Mouse (Mus musculus): Measurements from ENCODE around the gene Prrg2. TPM values are rescaled to one million over a fixed set of nuclear protein-coding genes. Genes with fewer than 3 reads are reported as not detected.
A peak's percentile ranks its signal among the peaks of the same experiment; 100 is the strongest.
"Not testable (repeated sequence)": the region's sequence is repeated elsewhere in the genome, so short reads cannot be mapped to it uniquely, and the experiment has no call there.

The Prrg2 gene
- total and polyA plus RNA-seq, 2 experiments: 26.1 to 74.1 TPM

- 18% methylated on average over 8 of the region's 8 CpGs for WGBS
- Histone ChIP-seq H3K36me3 (ENCODE audit: control insufficient read depth, insufficient read depth, low read length) (peaks cover 4% of the 10 kb centered on the region; the same call in 1 of the 2 replicates), H3K4me1 (ENCODE audit: control insufficient read depth, insufficient read depth, low read length) (peaks cover 7% of the 10 kb centered on the region), H3K4me3 (ENCODE audit: insufficient read depth, low read depth, low read length) (no peak overlapping the region), H3K79me2 (ENCODE audit: control insufficient read depth, insufficient read depth, low read length) (no peaks in the 10 kb centered on the region), H3K9ac (ENCODE audit: low read depth, low read length) (no peak overlapping the region), H3K27me3 (ENCODE audit: control insufficient read depth, insufficient read depth, low read length) (no peaks in the 10 kb centered on the region), H3K27ac (replicated peaks; ENCODE audit: insufficient read depth, low read depth, low read length) (peak overlapping the region; percentile 42)
- DNase-seq (ENCODE audit: extremely low read depth, low read depth, low spot score): peak; percentile 94
- no peak for TF ChIP-seq POLR2A (IDR thresholded peaks at IDR 0.05; ENCODE audit: extremely low read depth, insufficient read depth, low read length)
- TF ChIP-seq CTCF (IDR thresholded peaks at IDR 0.05; ENCODE audit: low read depth, low read length): no peak
These were observed 36.8 kb downstream of the Prrg2 start for GRCm38 (mm10) chr7:45025601-45026220.

- Histone ChIP-seq H3K9ac (ENCODE audit: low read depth, low read length) (no peak overlapping the region), H3K36me3 (ENCODE audit: control insufficient read depth, insufficient read depth, low read length) (peaks cover 2% of the 10 kb centered on the region; the same call in 1 of the 2 replicates), H3K79me2 (ENCODE audit: control insufficient read depth, insufficient read depth, low read length) (no peaks in the 10 kb centered on the region), H3K4me3 (ENCODE audit: insufficient read depth, low read depth, low read length) (no peak overlapping the region), H3K27ac (replicated peaks; ENCODE audit: insufficient read depth, low read depth, low read length) (no peak overlapping the region), H3K4me1 (ENCODE audit: control insufficient read depth, insufficient read depth, low read length) (peaks cover 7% of the 10 kb centered on the region), H3K27me3 (ENCODE audit: control insufficient read depth, insufficient read depth, low read length) (no peaks in the 10 kb centered on the region)
- DNase-seq (ENCODE audit: extremely low read depth, low read depth, low spot score): peak; percentile 66
- no peak for TF ChIP-seq CTCF (IDR thresholded peaks at IDR 0.05; ENCODE audit: low read depth, low read length)
- TF ChIP-seq POLR2A (IDR thresholded peaks at IDR 0.05; ENCODE audit: extremely low read depth, insufficient read depth, low read length): no peak
- WGBS: 73% methylated on average over 15 of the region's 15 CpGs
These were observed 37.9 kb downstream of the Prrg2 start for GRCm38 (mm10) chr7:45024281-45025248.

GRCm38 (mm10) chr7:45023711-45024110, 38.8 kb downstream of the Prrg2 start:
- H3K4me1 ChIP-seq (ENCODE audit: control insufficient read depth, insufficient read depth, low read length); H3K36me3 ChIP-seq (ENCODE audit: control insufficient read depth, insufficient read depth, low read length); H3K79me2 ChIP-seq (ENCODE audit: control insufficient read depth, insufficient read depth, low read length); H3K27me3 ChIP-seq (ENCODE audit: control insufficient read depth, insufficient read depth, low read length); H3K4me3 ChIP-seq (ENCODE audit: insufficient read depth, low read depth, low read length); DNase-seq (ENCODE audit: extremely low read depth, low read depth, low spot score); H3K27ac ChIP-seq (replicated peaks; ENCODE audit: insufficient read depth, low read depth, low read length); H3K9ac ChIP-seq (ENCODE audit: low read depth, low read length): not testable (repeated sequence)
- TF ChIP-seq CTCF (IDR thresholded peaks at IDR 0.05; ENCODE audit: low read depth, low read length): 0 out of 2 replicates have a peak, but pooled peaks have one; percentile 22
- whole genome bisulfite sequencing: 58% methylated on average over 5 of the region's 5 CpGs

GRCm38 (mm10) chr7:45020225-45020624, 42.3 kb downstream of the Prrg2 start:
- no peak overlapping the region for H3K9ac ChIP-seq (ENCODE audit: low read depth, low read length)
- 90% methylated on average over 9 of the region's 9 CpGs for WGBS
- DNase-seq (ENCODE audit: extremely low read depth, low read depth, low spot score): no peak
- no peak overlapping the region for H3K4me3 ChIP-seq (ENCODE audit: insufficient read depth, low read depth, low read length)
- TF ChIP-seq CTCF (IDR thresholded peaks at IDR 0.05; ENCODE audit: low read depth, low read length): no peak
- TF ChIP-seq POLR2A (IDR thresholded peaks at IDR 0.05; ENCODE audit: extremely low read depth, insufficient read depth, low read length): no peak
- no peak overlapping the region for H3K27ac ChIP-seq (replicated peaks; ENCODE audit: insufficient read depth, low read depth, low read length)
- H3K36me3 ChIP-seq (ENCODE audit: control insufficient read depth, insufficient read depth, low read length): no peaks in the 10 kb centered on the region
- H3K27me3 ChIP-seq (ENCODE audit: control insufficient read depth, insufficient read depth, low read length): no peaks in the 10 kb centered on the region
- peaks cover 4% of the 10 kb centered on the region; the same call in 1 of the 2 replicates for H3K4me1 ChIP-seq (ENCODE audit: control insufficient read depth, insufficient read depth, low read length)
- H3K79me2 ChIP-seq (ENCODE audit: control insufficient read depth, insufficient read depth, low read length): peaks cover 6% of the 10 kb centered on the region; the same call in 1 of the 2 replicates

GRCm38 (mm10) chr7:45019031-45019571, 43.4 kb downstream of the Prrg2 start:
- 56% methylated on average over 8 of the region's 8 CpGs for WGBS
- peak; percentile 53 for DNase-seq (ENCODE audit: extremely low read depth, low read depth, low spot score)
- TF ChIP-seq CTCF (IDR thresholded peaks at IDR 0.05; ENCODE audit: low read depth, low read length): no peak
- TF ChIP-seq POLR2A (IDR thresholded peaks at IDR 0.05; ENCODE audit: extremely low read depth, insufficient read depth, low read length): no peak
- Histone ChIP-seq H3K4me3 (ENCODE audit: insufficient read depth, low read depth, low read length) (peak overlapping the region; percentile 44), H3K9ac (ENCODE audit: low read depth, low read length) (peak overlapping the region; percentile 48; the same call in 1 of the 2 replicates), H3K27me3 (ENCODE audit: control insufficient read depth, insufficient read depth, low read length) (no peaks in the 10 kb centered on the region), H3K79me2 (ENCODE audit: control insufficient read depth, insufficient read depth, low read length) (peaks cover 6% of the 10 kb centered on the region; the same call in 1 of the 2 replicates), H3K36me3 (ENCODE audit: control insufficient read depth, insufficient read depth, low read length) (no peaks in the 10 kb centered on the region), H3K4me1 (ENCODE audit: control insufficient read depth, insufficient read depth, low read length) (0 out of 2 replicates have a peak, but pooled peaks cover 3% of the 10 kb centered on the region), H3K27ac (replicated peaks; ENCODE audit: insufficient read depth, low read depth, low read length) (peak overlapping the region; percentile 67)

Data from liver, adult 2 months (tissue).